Mouse (Mus musculus): ENCODE measurements around the gene Prkcd.

The Prkcd gene

GRCm38 (mm10) chr14:30633708-30634107 is 7.7 kb upstream of the Prkcd start:
- no peak for DNase-seq

- no peak for DNase-seq
Observed at GRCm38 (mm10) chr14:30631834-30632233, 5.8 kb upstream of the Prkcd start.

- DNase-seq = peak; percentile 76
Observed at GRCm38 (mm10) chr14:30630811-30631576, 5.0 kb upstream of the Prkcd start.

DNA sequence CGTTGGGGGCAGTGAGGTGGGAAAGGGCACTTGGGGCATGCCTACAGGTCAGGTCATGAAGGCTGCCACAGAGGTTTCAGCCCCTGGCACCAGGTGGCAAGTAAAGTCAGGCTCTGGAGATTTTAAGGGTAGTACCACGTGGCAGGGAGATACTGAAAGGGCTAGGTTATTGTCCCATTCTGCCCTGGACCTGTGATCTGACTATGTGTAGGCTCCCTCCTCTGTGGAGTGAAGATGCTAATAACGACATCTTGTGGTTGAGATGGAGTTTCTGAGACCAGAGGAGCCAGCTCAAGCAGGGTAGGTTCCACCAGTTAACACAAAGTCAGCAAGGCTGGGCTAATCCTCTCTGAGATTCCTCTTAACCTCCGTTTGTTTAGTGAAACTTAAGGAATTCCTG is 3.8 kb upstream of the Prkcd start:
- no peak for DNase-seq

GRCm38 (mm10) chr14:30628235-30628634 is 2.2 kb upstream of the Prkcd start:
- no peak for DNase-seq

DNA sequence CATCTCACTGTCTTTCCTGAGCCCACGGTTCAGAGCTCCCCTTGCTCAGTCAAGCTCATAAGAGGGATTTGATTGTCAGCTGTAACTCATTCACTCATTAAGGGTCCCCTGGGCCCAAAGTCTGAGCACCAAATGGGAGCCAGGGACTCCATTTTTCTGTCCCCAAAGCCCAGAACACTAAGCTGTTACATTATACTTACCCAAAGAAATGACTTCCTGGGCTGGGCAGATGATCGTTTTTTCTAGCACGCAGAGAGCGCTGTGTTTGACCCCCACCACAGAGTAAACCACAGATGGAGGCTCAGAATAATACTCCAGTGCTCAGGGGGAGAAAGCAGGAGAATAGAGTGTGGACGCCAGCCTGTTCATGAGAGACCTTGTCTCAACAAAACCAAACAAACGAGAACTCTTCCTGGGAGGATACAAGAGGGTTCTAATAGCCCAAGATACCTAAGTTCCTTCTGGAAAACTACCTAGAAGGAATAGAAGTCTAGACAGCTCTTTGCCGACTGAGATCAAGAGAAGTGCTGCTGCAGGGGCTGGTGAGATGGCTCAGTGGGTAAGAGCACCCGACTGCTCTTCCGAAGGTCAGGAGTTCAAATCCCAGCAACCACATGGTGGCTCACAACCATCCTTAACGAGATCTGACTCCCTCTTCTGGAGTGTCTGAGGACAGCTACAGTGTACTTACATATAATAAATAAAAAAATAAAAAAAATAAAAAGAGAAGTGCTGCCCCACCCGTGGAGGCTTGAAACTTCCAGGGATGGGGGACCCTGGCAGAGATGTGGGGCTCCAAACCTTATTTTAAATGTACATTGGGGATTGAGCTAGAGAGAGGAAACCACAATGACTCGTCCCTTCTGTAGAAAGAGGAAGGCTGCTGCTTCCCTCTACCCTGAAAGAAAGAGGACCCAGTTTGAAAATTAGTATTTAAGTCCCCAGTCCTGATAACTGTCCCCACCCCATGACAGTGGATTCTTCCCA is 1.0 kb upstream of the Prkcd start:
- no peak for DNase-seq

DNA sequence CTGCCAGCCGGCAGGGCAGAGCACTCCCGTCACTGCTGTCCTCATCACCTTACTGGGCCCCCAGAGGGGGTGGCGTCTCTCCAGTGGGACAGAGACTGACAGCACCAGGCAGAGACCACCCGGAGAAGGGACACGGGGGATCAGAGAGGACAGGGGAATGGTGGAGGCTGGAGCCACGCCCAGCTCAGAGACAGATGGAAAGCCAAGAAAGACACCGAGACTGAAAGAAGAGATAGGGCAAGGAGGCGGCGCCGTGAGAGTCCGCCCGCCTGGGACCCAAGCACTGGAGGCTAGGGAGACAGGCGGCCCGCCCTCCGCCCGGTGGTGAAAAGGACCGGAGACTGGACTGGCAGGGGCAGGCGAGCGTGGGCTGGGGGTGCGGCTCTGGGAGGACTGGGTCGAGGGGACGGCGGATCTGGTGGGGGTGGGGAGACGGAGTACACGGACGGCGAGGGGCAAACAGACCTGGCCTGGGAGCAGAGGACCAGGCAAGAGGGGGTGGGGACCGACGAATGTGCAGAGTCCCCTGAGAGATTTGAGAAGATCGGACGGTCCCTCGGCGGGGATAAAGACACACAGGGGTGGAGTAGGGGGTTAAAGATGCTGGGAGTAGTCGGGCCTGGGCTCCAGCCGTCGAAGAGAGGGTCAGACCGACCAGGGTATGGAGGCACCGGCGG is 741 bp downstream of the Prkcd start:
- DNase-seq = peak; percentile 56

DNA sequence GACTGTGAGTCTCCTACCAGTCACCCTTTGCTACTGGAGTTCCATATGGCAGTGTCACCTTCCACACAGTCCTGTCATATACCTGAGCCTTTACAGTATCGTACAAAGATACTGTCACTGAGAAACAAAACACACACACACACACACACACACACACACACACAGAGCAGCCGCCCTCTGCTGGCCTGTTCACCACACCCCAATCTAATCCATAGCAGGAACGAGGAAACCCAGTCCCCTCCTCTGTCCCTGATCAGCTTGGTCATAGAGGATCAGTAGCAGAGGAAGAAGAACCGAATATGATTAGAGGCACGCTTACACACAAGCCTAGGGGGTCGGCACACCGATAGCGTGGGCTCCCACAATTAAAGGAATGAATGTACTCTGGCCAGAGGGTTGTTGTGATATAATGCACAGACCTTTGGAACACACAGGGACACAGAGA is 1.7 kb downstream of the Prkcd start:
- no peak for DNase-seq

- DNase-seq = no peak
Observed at GRCm38 (mm10) chr14:30622556-30622955, 3.5 kb downstream of the Prkcd start.

GRCm38 (mm10) chr14:30622130-30622529 is 3.9 kb downstream of the Prkcd start:
- peak; percentile 86 for DNase-seq

DNA sequence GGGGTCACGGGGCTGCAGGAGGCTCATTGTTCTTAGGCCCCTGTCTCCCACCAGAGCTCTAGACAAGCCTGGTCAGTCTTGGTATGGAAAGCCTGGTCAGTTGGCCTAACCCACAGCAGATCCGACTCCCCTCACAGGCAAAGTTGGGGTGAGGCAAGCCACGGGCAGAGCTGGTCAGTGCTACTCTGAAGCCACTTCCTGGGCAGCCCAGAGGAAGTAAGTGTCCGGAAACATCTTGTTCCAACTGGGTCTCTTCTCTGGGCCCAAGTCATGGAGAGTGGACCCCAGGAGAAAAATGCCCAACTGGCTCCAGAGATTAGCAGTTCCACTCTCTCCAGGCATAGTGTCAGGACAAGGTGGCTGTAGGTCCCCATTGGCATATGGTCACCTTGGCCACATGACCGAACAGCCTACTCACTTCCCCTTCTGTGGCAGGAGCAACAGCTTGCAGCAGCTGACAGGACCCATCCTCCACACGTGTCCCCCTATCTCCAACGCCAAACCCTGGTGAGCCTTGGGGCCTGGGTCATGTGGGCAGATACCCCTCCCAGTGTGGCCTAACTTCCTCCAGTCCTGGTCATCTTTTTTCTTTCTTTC is 5.9 kb downstream of the Prkcd start:
- DNase-seq = no peak

DNA sequence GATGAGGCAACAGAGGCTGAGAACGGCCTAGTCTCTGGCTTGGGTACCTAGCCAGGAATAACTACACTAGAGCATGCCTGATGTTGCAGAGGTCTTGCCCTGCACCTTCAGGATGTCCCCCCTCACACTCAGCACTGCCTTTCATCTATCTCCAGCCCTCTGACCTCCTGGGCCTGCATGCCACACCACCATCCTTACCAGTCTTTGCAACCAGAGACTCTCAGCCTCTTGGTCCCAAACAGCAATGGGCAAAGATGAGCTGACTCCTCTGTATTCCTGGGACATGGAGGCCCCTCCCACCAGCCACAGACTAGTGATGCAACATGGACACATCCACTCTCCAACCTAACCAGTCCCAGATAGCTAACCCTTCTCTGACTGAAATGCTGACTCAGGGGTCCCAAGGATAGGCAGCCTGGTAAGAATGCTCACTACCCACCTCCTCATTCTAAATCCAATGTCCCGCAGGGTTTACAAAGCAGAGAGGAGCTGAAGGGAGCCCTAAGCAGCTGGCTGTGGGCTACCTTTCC is 7.2 kb downstream of the Prkcd start:
- DNase-seq = no peak

DNA sequence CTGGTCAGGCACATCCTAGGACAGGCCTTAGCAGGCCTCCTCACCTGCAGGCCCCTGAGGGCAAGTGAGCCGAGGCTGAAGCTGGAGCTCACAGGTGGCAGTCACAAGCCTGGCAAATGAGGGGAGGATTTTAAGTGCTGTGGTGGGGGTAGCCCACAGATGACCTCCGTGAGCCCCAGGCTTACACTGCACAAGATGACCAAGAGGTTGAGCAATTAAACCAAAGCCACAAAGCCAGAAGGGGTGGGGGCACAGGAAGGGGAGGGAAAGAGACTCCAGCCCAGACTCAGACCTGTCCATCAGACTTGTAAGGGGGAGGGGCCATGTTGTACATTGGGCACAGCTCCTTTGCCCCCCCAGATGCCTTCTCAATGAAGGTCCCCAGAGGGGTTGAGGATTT is 9.3 kb downstream of the Prkcd start:
- DNase-seq = no peak

GRCm38 (mm10) chr14:30612962-30613715 is 12.9 kb downstream of the Prkcd start:
- no peak for DNase-seq

- DNase-seq = no peak
Observed at GRCm38 (mm10) chr14:30612523-30612922, 13.5 kb downstream of the Prkcd start.

GRCm38 (mm10) chr14:30610940-30611339 is 15.1 kb downstream of the Prkcd start:
- DNase-seq = no peak

- no peak for DNase-seq
Observed at GRCm38 (mm10) chr14:30610304-30610703, 15.7 kb downstream of the Prkcd start.

- no peak for DNase-seq
Observed at GRCm38 (mm10) chr14:30609499-30609898, 16.5 kb downstream of the Prkcd start.

- DNase-seq = no peak
Observed at GRCm38 (mm10) chr14:30608176-30608575, 17.8 kb downstream of the Prkcd start.

DNA sequence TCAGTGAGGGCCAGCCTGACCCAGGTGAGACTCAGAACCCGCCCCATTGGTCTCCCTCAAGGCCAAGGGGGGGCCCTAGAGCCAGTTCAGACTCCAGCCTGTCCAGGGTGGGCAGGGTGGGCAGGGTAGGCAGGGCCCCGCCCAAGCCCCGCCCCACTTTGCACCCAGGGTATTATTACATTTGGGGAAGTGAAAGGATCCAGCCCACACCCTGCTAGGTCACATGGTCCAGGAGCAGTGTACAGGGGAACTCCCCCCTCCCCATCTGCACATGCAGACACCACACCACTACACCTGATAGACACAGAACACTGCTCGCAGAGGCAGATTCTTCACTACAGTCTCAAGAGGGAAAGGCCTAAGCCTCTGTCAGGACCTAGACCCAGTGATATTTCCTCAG is 18.3 kb downstream of the Prkcd start:
- DNase-seq = no peak

DNA sequence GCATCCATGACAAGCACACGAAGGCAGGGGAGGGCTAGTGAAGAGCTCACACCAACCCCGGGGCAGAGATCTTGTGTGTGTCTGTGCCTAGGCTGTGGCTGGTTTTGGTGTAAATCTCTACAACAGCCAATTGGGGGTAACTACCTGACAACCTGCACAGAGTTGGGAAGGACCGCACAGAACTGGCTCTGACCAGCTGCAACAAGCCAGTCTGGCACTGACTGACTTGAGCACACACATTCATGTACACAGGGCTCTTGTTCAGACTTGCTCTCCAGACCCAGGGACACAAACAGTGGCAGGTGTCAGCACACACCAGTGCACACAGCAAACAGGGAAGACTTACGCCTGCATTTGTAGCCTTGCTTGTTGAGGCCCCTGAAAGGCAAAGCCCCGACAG is 19.2 kb downstream of the Prkcd start:
- no peak for DNase-seq

DNA sequence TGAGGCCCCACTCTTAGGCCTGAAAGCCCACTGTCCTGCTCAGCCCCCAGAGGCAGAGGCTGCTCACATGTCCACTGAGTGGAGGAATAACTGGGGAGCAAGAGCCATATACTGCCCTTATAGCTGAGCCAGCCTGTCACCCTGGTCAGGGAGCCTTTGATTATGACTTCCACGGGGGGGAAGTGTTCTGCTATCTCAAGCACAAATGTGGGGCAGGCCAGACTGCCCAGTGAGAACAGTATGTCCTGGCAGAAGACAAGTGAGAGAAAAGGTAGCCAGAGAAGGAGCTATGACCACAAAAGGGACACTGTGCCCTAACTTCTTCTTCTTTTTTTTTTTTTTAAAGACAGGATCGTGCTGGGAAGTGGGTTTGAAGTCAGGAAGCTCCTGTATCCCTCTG is 28.9 kb downstream of the Prkcd start:
- no peak for DNase-seq
